Mouse (Mus musculus): ENCODE data around the gene Figla.

Figla gene

GRCm38 (mm10) chr6:86028601-86029322 is 12.8 kb downstream of the Figla start, which contains the start of gene Add2:
Add2 (plus strand) TSS chr6:86028681.
- no peak for DNase-seq (ENCODE audit: low spot score)

GRCm38 (mm10) chr6:86029323-86029713 is 13.3 kb downstream of the Figla start:
- DNase-seq (ENCODE audit: low spot score), result no peak

- no peak for DNase-seq (ENCODE audit: low spot score)
Observed at GRCm38 (mm10) chr6:86031527-86031926, 15.6 kb downstream of the Figla start.

GRCm38 (mm10) chr6:86033635-86034034 is 17.7 kb downstream of the Figla start:
- no peak for DNase-seq (ENCODE audit: low spot score)

- DNase-seq (ENCODE audit: low spot score), result no peak
Observed at GRCm38 (mm10) chr6:86038901-86039300, 22.9 kb downstream of the Figla start.

GRCm38 (mm10) chr6:86040140-86040539 is 24.2 kb downstream of the Figla start:
- no peak for DNase-seq (ENCODE audit: low spot score)

GRCm38 (mm10) chr6:86047510-86047909 is 31.5 kb downstream of the Figla start:
- no peak for DNase-seq (ENCODE audit: low spot score)

- no peak for DNase-seq (ENCODE audit: low spot score)
Observed at GRCm38 (mm10) chr6:86048509-86048908, 32.5 kb downstream of the Figla start.

- DNase-seq (ENCODE audit: low spot score), result no peak
Observed at GRCm38 (mm10) chr6:86050586-86051268, 34.8 kb downstream of the Figla start.

- DNase-seq (ENCODE audit: low spot score), result no peak
Observed at GRCm38 (mm10) chr6:86052032-86052459, 36.1 kb downstream of the Figla start.

GRCm38 (mm10) chr6:86052556-86052955 is 36.6 kb downstream of the Figla start:
- no peak for DNase-seq (ENCODE audit: low spot score)

GRCm38 (mm10) chr6:86053099-86053498 is 37.1 kb downstream of the Figla start:
- no peak for DNase-seq (ENCODE audit: low spot score)

GRCm38 (mm10) chr6:86053594-86053993 is 37.6 kb downstream of the Figla start:
- DNase-seq (ENCODE audit: low spot score), result no peak

- no peak for DNase-seq (ENCODE audit: low spot score)
Observed at GRCm38 (mm10) chr6:86058475-86058874, 42.5 kb downstream of the Figla start.

GRCm38 (mm10) chr6:86059151-86059853 is 43.3 kb downstream of the Figla start:
- DNase-seq (ENCODE audit: low spot score), result no peak

- no peak for DNase-seq (ENCODE audit: low spot score)
Observed at GRCm38 (mm10) chr6:86060170-86060569, 44.2 kb downstream of the Figla start.

- no peak for DNase-seq (ENCODE audit: low spot score)
Observed at GRCm38 (mm10) chr6:86062226-86062625, 46.3 kb downstream of the Figla start.

GRCm38 (mm10) chr6:86062684-86063083 is 46.7 kb downstream of the Figla start:
- DNase-seq (ENCODE audit: low spot score), result no peak

GRCm38 (mm10) chr6:86064318-86065016 is 48.5 kb downstream of the Figla start:
- DNase-seq (ENCODE audit: low spot score), result no peak

GRCm38 (mm10) chr6:86066727-86067126 is 50.8 kb downstream of the Figla start:
- DNase-seq (ENCODE audit: low spot score), result no peak

GRCm38 (mm10) chr6:86067145-86067544 is 51.2 kb downstream of the Figla start:
- DNase-seq (ENCODE audit: low spot score), result no peak

GRCm38 (mm10) chr6:86069009-86069408 is 53.0 kb downstream of the Figla start:
- DNase-seq (ENCODE audit: low spot score), result no peak

All from ovary, postnatal 14 days (tissue).